ENCODE assay signal across 15 mouse cellular contexts in genomic region chr1:176183991-176184390, GRCm38 (mm10).
DNase-seq lines count a peak whose midpoint lies in the region; ATAC-seq lines count a peak whose summit lies in the region.
"Had no signal": no experiment of that assay in that cellular context is flagged by ENCODE, and none has a peak within 500 bp of the region (broad histone marks: within the 10 kb centered on the region; RNA-seq: fewer than 3 reads in every experiment).

No protein-coding gene starts in this region.

- H3K4me1 ChIP-seq in midbrain, embryonic 14.5 days (ENCODE audit: control insufficient read depth, insufficient read depth, low read length): no peaks in the 10 kb centered on the region
- H3K4me1 ChIP-seq in midbrain, embryonic 13.5 days (replicated peaks): no peaks in the 10 kb centered on the region
- H3K4me1 ChIP-seq: heart, embryonic 15.5 days; limb, embryonic 12.5 days; liver, embryonic 13.5 days; neural tube, embryonic 12.5 days had no signal

- H3K4me3 ChIP-seq in midbrain, embryonic 14.5 days (replicated peaks; ENCODE audit: low read depth, low read length): no peak overlapping the region
- H3K4me3 ChIP-seq in midbrain, embryonic 13.5 days (replicated peaks): no peak overlapping the region
- H3K4me3 ChIP-seq: heart, embryonic 15.5 days; limb, embryonic 12.5 days; liver, embryonic 13.5 days; neural tube, embryonic 12.5 days had no signal

- no peaks in the 10 kb centered on the region for H3K27me3 ChIP-seq in midbrain, embryonic 14.5 days (ENCODE audit: control insufficient read depth, insufficient read depth, low read length)
- H3K27me3 ChIP-seq in midbrain, embryonic 13.5 days: no peaks in the 10 kb centered on the region
- H3K27me3 ChIP-seq: heart, embryonic 15.5 days; limb, embryonic 12.5 days; liver, embryonic 13.5 days; neural tube, embryonic 12.5 days had no signal

- H3K9me3 ChIP-seq in midbrain, embryonic 14.5 days (ENCODE audit: control insufficient read depth, low read length): no peaks in the 10 kb centered on the region
- no peaks in the 10 kb centered on the region for H3K9me3 ChIP-seq in midbrain, embryonic 13.5 days
- H3K9me3 ChIP-seq: heart, embryonic 15.5 days; limb, embryonic 12.5 days; liver, embryonic 13.5 days; neural tube, embryonic 12.5 days had no signal

- no peak overlapping the region for H3K4me2 ChIP-seq in midbrain, embryonic 14.5 days (ENCODE audit: low read length)
- no peak overlapping the region for H3K4me2 ChIP-seq in midbrain, embryonic 13.5 days (replicated peaks)
- H3K4me2 ChIP-seq: heart, embryonic 15.5 days; limb, embryonic 12.5 days; liver, embryonic 13.5 days; neural tube, embryonic 12.5 days had no signal

- H3K27ac ChIP-seq in midbrain, embryonic 14.5 days (replicated peaks; ENCODE audit: low read depth, low read length): no peak overlapping the region
- H3K27ac ChIP-seq in midbrain, embryonic 13.5 days: no peak overlapping the region
- H3K27ac ChIP-seq: heart, embryonic 15.5 days; hindbrain, postnatal 0 days; limb, embryonic 12.5 days; liver, embryonic 13.5 days; neural tube, embryonic 12.5 days had no signal

- H3K9ac ChIP-seq in midbrain, embryonic 14.5 days (replicated peaks; ENCODE audit: low read length): no peak overlapping the region
- no peak overlapping the region for H3K9ac ChIP-seq in midbrain, embryonic 13.5 days (replicated peaks)
- H3K9ac ChIP-seq: heart, embryonic 15.5 days; limb, embryonic 12.5 days; liver, embryonic 13.5 days; neural tube, embryonic 12.5 days had no signal

- no peak for ATAC-seq in midbrain, embryonic 14.5 days (ENCODE audit: low FRiP score, low TSS enrichment)
- ATAC-seq in midbrain, embryonic 13.5 days: no peak
- ATAC-seq: hindbrain, postnatal 0 days had no signal

- peak; percentile 1 to 7 for DNase-seq in kidney, adult 8-10 months
- DNase-seq in kidney, postnatal 10 days: no peak
- DNase-seq in midbrain, embryonic 14.5 days: peak; percentile 40
- peak; percentile 4 for DNase-seq in fat pad, adult 2 months (ENCODE audit: extremely low read depth, low read depth, low spot score)
- DNase-seq in retina, postnatal 7 days (ENCODE audit: low read depth, low spot score): peak; percentile 17
- no peak for DNase-seq in thymus, postnatal 14 days
- DNase-seq: cerebellum, adult 9-11 months; heart, adult 18-20 months; liver, embryonic 13.5 days; thymus, postnatal 4 days had no signal

- no peaks in the 10 kb centered on the region for H3K36me3 ChIP-seq in midbrain, embryonic 14.5 days (ENCODE audit: control insufficient read depth, insufficient read depth, low read length)
- no peaks in the 10 kb centered on the region for H3K36me3 ChIP-seq in midbrain, embryonic 13.5 days
- H3K36me3 ChIP-seq: heart, embryonic 15.5 days; limb, embryonic 12.5 days; liver, embryonic 13.5 days; neural tube, embryonic 12.5 days had no signal

- 67% methylated on average over 6 of the region's 6 CpGs for WGBS in midbrain, embryonic 14.5 days
- WGBS in midbrain, embryonic 13.5 days: 64% methylated on average over 6 of the region's 6 CpGs

Comparison
In these comparisons a context has a peak if more than half of its experiments do, and no peak if none do; other contexts are left out.
1. DNase-seq: peak in kidney, adult 8-10 months (2 of 2), midbrain, embryonic 14.5 days (single experiment), fat pad, adult 2 months (single experiment) and retina, postnatal 7 days (single experiment); none in kidney, postnatal 10 days (single experiment) and thymus, postnatal 14 days (single experiment).